Mouse (Mus musculus): ENCODE data around the gene Crot. TPM values are rescaled to one million over a fixed set of nuclear protein-coding genes. Genes with fewer than 3 reads are reported as not detected.

The Crot gene
- polyA plus RNA-seq, 1 experiment from 2014 or later, result 37.6 TPM

DNA sequence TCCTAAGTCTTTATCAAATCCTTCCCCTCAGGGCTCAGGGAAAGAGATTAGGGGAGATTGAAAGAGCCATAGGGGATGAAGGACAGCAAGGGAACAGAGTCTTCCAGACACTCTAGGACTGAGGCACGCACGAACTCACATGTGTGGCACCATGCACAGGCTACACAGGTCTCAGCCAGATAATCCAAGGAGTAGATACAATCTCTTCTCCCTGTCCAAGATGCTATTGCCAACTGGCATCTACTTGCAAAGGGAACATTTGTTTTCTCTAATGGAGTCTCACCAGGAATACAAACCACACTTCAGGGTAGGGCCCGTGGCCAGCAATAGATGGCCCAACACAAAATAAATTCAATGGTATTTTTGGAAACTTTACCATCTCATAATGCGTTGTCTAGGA is 38.3 kb upstream of the Crot start:
- no peak for ATAC-seq (ENCODE audit: low read depth)

DNA sequence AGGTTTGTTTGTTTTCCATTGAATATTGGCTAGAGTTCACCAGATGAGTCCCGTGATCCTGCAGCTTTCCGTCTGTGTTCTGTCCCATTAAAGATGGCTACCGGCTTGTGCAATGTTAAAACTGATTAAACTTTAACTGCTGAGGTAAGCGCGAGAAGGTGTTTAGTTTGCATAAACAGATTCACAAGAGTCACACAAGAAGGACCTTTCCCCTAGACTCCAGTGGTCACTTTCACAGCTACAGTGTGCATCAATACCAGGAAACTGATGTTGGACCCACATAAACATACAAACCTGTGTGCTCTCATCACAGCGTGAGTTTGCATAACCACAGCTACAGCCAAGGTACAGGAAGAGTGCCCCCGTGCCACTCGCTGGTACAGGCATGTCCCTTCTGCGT is 37.4 kb upstream of the Crot start:
- 93% methylated on average over 9 of the region's 9 CpGs for WGBS
- Histone ChIP-seq H3K4me1 (ENCODE audit: control insufficient read depth, insufficient read depth, low read length) (no peaks in the 10 kb centered on the region), H3K4me3 (ENCODE audit: low read depth, low read length) (no peak overlapping the region), H3K9ac (ENCODE audit: low read depth, low read length) (no peak overlapping the region), H3K4me2 (ENCODE audit: low read depth, low read length) (no peak overlapping the region), H3K36me3 (ENCODE audit: control insufficient read depth, insufficient read depth, low read length) (no peaks in the 10 kb centered on the region), H3K9me3 (ENCODE audit: control insufficient read depth, low read length) (no peaks in the 10 kb centered on the region), H3K27ac (replicated peaks; ENCODE audit: low read depth, low read length) (no peak overlapping the region), H3K27me3 (replicated peaks; ENCODE audit: control insufficient read depth, insufficient read depth, low read length) (no peaks in the 10 kb centered on the region)
- DNase-seq (ENCODE audit: low spot score) (no peak), ATAC-seq (ENCODE audit: low read depth) (no peak)

More for the DNA sequence above, 38.3 kb upstream of the Crot start:
- 84% methylated on average over 4 of the region's 4 CpGs for WGBS
- H3K4me1 ChIP-seq (ENCODE audit: control insufficient read depth, insufficient read depth, low read length), result no peaks in the 10 kb centered on the region
- no peaks in the 10 kb centered on the region for H3K27me3 ChIP-seq (replicated peaks; ENCODE audit: control insufficient read depth, insufficient read depth, low read length)
- H3K27ac ChIP-seq (replicated peaks; ENCODE audit: low read depth, low read length), result no peak overlapping the region
- H3K4me3 ChIP-seq (ENCODE audit: low read depth, low read length), result no peak overlapping the region
- H3K36me3 ChIP-seq (ENCODE audit: control insufficient read depth, insufficient read depth, low read length), result no peaks in the 10 kb centered on the region
- no peak for DNase-seq (ENCODE audit: low spot score)
- no peak overlapping the region for H3K4me2 ChIP-seq (ENCODE audit: low read depth, low read length)
- H3K9ac ChIP-seq (ENCODE audit: low read depth, low read length), result no peak overlapping the region
- no peaks in the 10 kb centered on the region for H3K9me3 ChIP-seq (ENCODE audit: control insufficient read depth, low read length)

DNA sequence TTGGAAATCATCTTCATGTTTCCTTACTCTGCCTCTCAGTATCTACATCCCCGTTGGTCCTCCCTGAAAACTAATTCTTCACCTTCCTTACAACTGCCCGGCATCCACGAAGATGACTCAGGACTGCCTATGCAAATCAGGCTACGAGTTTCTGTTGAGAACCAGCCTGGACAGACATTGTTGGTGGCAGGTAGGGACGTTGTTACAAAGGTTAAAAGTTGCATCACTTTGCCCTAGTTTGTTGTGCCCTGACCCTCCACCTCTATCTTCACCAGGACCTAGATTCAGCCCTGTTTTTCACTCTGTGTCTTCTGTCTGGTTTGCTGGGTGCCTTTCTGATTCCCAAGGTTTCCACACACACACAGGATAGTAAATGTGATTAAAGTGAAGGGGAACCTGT is 36.7 kb upstream of the Crot start:
- Histone ChIP-seq H3K27ac (replicated peaks; ENCODE audit: low read depth, low read length) (no peak overlapping the region), H3K36me3 (ENCODE audit: control insufficient read depth, insufficient read depth, low read length) (no peaks in the 10 kb centered on the region), H3K9ac (ENCODE audit: low read depth, low read length) (no peak overlapping the region), H3K27me3 (replicated peaks; ENCODE audit: control insufficient read depth, insufficient read depth, low read length) (no peaks in the 10 kb centered on the region), H3K4me2 (ENCODE audit: low read depth, low read length) (no peak overlapping the region), H3K4me3 (ENCODE audit: low read depth, low read length) (no peak overlapping the region), H3K4me1 (ENCODE audit: control insufficient read depth, insufficient read depth, low read length) (no peaks in the 10 kb centered on the region), H3K9me3 (ENCODE audit: control insufficient read depth, low read length) (no peaks in the 10 kb centered on the region)
- 88% methylated on average over 5 of the region's 5 CpGs for WGBS
- ATAC-seq (ENCODE audit: low read depth) (no peak), DNase-seq (ENCODE audit: low spot score) (no peak)

DNA sequence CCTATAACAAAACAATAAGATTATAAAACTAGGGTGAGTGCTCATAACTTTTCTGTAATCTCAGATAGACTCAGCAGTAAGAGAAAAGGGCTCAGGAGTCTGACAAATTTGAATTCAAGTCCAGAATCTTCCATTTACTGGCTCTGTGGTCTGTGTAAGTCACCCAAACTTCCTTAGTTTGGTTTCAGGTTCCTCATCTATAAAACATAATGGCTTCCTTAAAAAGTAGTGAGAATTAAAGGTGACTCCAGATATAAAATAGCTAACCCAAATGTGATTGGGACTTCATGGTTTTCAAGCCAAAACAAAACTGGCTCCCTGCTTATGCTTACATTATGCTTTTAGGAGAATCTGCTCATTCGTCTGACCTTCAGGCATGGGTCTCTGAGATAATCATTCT is 35.5 kb upstream of the Crot start:
- DNase-seq (ENCODE audit: low spot score), result no peak
- Histone ChIP-seq H3K36me3 (ENCODE audit: control insufficient read depth, insufficient read depth, low read length) (no peaks in the 10 kb centered on the region), H3K4me1 (ENCODE audit: control insufficient read depth, insufficient read depth, low read length) (no peaks in the 10 kb centered on the region), H3K27ac (replicated peaks; ENCODE audit: low read depth, low read length) (no peak overlapping the region), H3K4me2 (ENCODE audit: low read depth, low read length) (no peak overlapping the region), H3K9me3 (ENCODE audit: control insufficient read depth, low read length) (no peaks in the 10 kb centered on the region), H3K9ac (ENCODE audit: low read depth, low read length) (no peak overlapping the region), H3K27me3 (replicated peaks; ENCODE audit: control insufficient read depth, insufficient read depth, low read length) (no peaks in the 10 kb centered on the region), H3K4me3 (ENCODE audit: low read depth, low read length) (no peak overlapping the region)
- 88% methylated on average over 1 of the region's 1 CpGs for WGBS
- no peak for ATAC-seq (ENCODE audit: low read depth)

DNA sequence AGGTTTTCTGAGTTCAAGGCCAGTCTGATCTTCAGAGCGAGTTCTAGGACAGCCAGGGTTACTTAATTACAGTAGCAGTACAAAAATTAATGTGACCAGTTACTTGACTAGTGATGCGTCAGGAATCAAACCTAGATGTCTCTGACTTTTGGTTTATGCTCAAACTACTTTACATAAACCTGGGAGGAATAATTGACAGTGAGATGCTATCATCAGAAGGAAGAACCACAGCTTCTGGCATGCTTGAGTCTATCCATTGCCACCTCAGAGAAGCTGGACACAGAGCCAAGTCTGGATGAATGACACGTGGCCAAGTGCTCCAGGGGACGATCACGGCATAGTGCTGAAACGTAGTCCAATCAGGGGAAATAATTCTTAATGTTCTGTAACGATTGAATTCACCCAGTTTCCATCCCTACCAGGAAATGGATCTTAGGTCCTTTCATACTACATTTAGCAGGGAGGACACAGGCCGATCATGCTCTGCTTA is 35.0 kb upstream of the Crot start:
- no peak overlapping the region for H3K4me3 ChIP-seq (ENCODE audit: low read depth, low read length)
- H3K9ac ChIP-seq (ENCODE audit: low read depth, low read length), result no peak overlapping the region
- no peaks in the 10 kb centered on the region for H3K27me3 ChIP-seq (replicated peaks; ENCODE audit: control insufficient read depth, insufficient read depth, low read length)
- H3K27ac ChIP-seq (replicated peaks; ENCODE audit: low read depth, low read length), result no peak overlapping the region
- H3K4me1 ChIP-seq (ENCODE audit: control insufficient read depth, insufficient read depth, low read length), result no peaks in the 10 kb centered on the region
- no peaks in the 10 kb centered on the region for H3K9me3 ChIP-seq (ENCODE audit: control insufficient read depth, low read length)
- H3K4me2 ChIP-seq (ENCODE audit: low read depth, low read length), result no peak overlapping the region
- no peaks in the 10 kb centered on the region for H3K36me3 ChIP-seq (ENCODE audit: control insufficient read depth, insufficient read depth, low read length)
- WGBS, result 77% methylated on average over 8 of the region's 8 CpGs
- no peak for ATAC-seq (ENCODE audit: low read depth)
- no peak for DNase-seq (ENCODE audit: low spot score)

DNA sequence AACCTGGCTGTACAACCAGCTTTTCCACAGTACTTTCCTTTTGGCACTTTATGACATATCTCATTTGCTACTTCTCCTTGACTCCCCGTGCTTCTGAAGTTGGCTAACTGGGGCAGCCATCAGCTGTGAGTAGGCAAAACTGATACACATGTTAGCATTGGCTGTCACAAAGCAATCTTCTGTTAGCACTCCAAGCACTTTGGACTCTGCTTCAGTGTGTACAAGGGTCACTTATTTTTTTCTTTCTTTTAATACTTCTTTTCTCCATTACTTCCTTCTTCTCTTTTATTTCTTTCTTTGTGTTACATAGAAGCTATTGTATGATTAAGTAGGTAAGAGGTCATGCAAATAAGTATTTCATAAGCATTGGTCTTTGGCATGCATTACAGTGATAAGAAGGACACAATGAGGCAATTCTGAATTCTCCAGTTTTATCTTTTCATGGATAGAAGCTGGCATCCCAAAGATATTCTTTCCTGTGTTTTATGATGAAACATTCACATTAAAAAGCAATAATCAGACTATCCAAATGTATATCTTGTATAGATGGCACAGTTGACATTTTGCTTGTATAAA is 31.2 kb upstream of the Crot start:
- no peaks in the 10 kb centered on the region for H3K36me3 ChIP-seq (ENCODE audit: control insufficient read depth, insufficient read depth, low read length)
- no peaks in the 10 kb centered on the region for H3K27me3 ChIP-seq (replicated peaks; ENCODE audit: control insufficient read depth, insufficient read depth, low read length)
- H3K4me3 ChIP-seq (ENCODE audit: low read depth, low read length), result no peak overlapping the region
- 79% methylated on average over 1 of the region's 1 CpGs for WGBS
- DNase-seq (ENCODE audit: low spot score), result no peak
- H3K9me3 ChIP-seq (ENCODE audit: control insufficient read depth, low read length), result no peaks in the 10 kb centered on the region
- no peak for ATAC-seq (ENCODE audit: low read depth)
- no peak overlapping the region for H3K4me2 ChIP-seq (ENCODE audit: low read depth, low read length)
- no peak overlapping the region for H3K9ac ChIP-seq (ENCODE audit: low read depth, low read length)
- H3K4me1 ChIP-seq (ENCODE audit: control insufficient read depth, insufficient read depth, low read length), result no peaks in the 10 kb centered on the region
- no peak overlapping the region for H3K27ac ChIP-seq (replicated peaks; ENCODE audit: low read depth, low read length)

DNA sequence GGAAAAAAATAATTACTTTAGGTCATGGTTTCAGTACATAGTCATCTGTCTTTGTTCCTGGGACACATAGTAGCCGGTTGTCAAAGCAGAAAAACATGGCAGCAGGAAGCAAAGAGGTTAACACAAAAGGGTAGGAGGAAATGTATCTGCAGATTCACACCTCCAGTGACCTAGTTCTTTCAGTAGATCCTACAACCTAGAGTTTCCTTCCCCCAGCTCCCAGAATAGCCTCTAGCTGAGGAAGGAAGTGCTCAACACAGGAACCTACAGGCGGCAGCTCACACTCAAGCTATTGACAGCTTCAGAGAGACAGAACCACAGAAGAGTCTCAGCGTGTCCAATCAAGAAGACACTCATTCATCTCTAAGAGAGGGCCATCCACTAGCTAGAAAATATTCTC is 18.2 kb upstream of the Crot start:
- H3K4me3 ChIP-seq (ENCODE audit: low read depth, low read length), result no peak overlapping the region
- WGBS, result 67% methylated on average over 3 of the region's 3 CpGs
- H3K27ac ChIP-seq (replicated peaks; ENCODE audit: low read depth, low read length), result no peak overlapping the region
- H3K36me3 ChIP-seq (ENCODE audit: control insufficient read depth, insufficient read depth, low read length), result no peaks in the 10 kb centered on the region
- ATAC-seq (ENCODE audit: low read depth) (no peak), DNase-seq (ENCODE audit: low spot score) (no peak)
- H3K4me1 ChIP-seq (ENCODE audit: control insufficient read depth, insufficient read depth, low read length), result no peaks in the 10 kb centered on the region
- no peaks in the 10 kb centered on the region for H3K27me3 ChIP-seq (replicated peaks; ENCODE audit: control insufficient read depth, insufficient read depth, low read length)
- H3K4me2 ChIP-seq (ENCODE audit: low read depth, low read length), result no peak overlapping the region
- no peak overlapping the region for H3K9ac ChIP-seq (ENCODE audit: low read depth, low read length)
- H3K9me3 ChIP-seq (ENCODE audit: control insufficient read depth, low read length), result no peaks in the 10 kb centered on the region

DNA sequence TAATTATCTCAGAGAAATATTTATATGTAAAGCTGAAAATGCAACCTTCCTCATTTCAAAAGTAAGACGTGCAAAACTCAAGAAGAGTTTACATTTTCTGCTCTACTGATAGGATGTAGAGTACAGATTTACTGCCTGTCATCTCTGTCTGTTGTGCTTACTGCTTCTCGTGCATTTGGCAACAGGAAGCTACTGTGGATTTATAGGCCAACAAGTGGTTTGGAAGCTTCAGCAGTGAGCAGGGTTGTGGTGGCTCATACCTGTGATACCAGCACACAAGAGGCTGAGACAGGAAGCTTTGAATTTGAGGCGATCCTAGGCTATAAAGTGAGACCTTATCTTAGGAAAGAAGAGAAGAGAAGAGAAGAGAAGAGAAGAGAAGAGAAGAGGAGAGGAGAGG is 17.6 kb upstream of the Crot start:
- Histone ChIP-seq H3K27ac (replicated peaks; ENCODE audit: low read depth, low read length) (no peak overlapping the region), H3K4me2 (ENCODE audit: low read depth, low read length) (no peak overlapping the region), H3K9ac (ENCODE audit: low read depth, low read length) (no peak overlapping the region), H3K4me1 (ENCODE audit: control insufficient read depth, insufficient read depth, low read length) (no peaks in the 10 kb centered on the region), H3K4me3 (ENCODE audit: low read depth, low read length) (no peak overlapping the region), H3K27me3 (replicated peaks; ENCODE audit: control insufficient read depth, insufficient read depth, low read length) (no peaks in the 10 kb centered on the region), H3K36me3 (ENCODE audit: control insufficient read depth, insufficient read depth, low read length) (no peaks in the 10 kb centered on the region), H3K9me3 (ENCODE audit: control insufficient read depth, low read length) (no peaks in the 10 kb centered on the region)
- no peak for ATAC-seq (ENCODE audit: low read depth)
- 76% methylated on average over 3 of the region's 3 CpGs for WGBS
- DNase-seq (ENCODE audit: low spot score), result no peak

DNA sequence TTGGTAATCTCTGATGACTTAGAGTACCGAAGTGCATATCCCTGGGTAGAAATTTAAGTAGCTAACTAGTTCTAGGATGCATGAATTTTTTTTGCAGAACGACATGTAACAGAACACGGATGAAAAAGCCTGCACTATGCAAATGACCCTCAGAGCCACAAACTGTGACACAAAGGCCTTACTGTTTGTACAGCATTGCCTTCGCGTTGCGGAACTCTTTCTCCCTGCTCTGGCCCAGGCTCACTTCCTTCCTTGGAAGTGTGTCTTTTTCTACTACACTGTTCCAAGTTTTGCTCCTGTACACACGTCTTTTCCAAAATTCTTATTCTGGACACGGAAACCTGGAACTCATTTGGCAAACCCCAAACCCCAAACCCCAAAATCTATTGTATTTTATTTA is 14.2 kb upstream of the Crot start:
- Histone ChIP-seq H3K27ac (replicated peaks; ENCODE audit: low read depth, low read length) (no peak overlapping the region), H3K9me3 (ENCODE audit: control insufficient read depth, low read length) (no peaks in the 10 kb centered on the region), H3K4me3 (ENCODE audit: low read depth, low read length) (no peak overlapping the region), H3K4me2 (ENCODE audit: low read depth, low read length) (no peak overlapping the region), H3K4me1 (ENCODE audit: control insufficient read depth, insufficient read depth, low read length) (no peaks in the 10 kb centered on the region), H3K36me3 (ENCODE audit: control insufficient read depth, insufficient read depth, low read length) (no peaks in the 10 kb centered on the region), H3K27me3 (replicated peaks; ENCODE audit: control insufficient read depth, insufficient read depth, low read length) (no peaks in the 10 kb centered on the region), H3K9ac (ENCODE audit: low read depth, low read length) (no peak overlapping the region)
- WGBS, result 35% methylated on average over 8 of the region's 8 CpGs
- ATAC-seq (ENCODE audit: low read depth) (no peak), DNase-seq (ENCODE audit: low spot score) (peak; percentile 43)
